Mouse (Mus musculus) midbrain, embryonic 15.5 days (tissue): Measurements from ENCODE around the gene Dlgap5. TPM values are rescaled to one million over a fixed set of nuclear protein-coding genes. Genes with fewer than 3 reads are reported as not detected.

Experiments
- ATAC-seq: fragments of 200-750 bp; cut with Nextera tagmentation; replicated peaks from 2 replicates; pipeline ENCODE4 v1.8.0; 2017; ENCODE audit warnings: moderate TSS enrichment
- H3K27ac ChIP-seq: fragments of 300-500 bp; sonication (generic); 2 replicates; pipeline ENCODE4 v1.5.1; 2015; ENCODE audit warnings: mild to moderate bottlenecking, inconsistent platforms
- H3K27me3 ChIP-seq: fragments of 300-500 bp; sonication (generic); replicated peaks from 2 replicates; pipeline ENCODE4 v1.6.1; 2015; ENCODE audit warnings: inconsistent platforms
- H3K36me3 ChIP-seq: fragments of 300-500 bp; sonication (generic); replicated peaks from 2 replicates; pipeline ENCODE4 v1.6.1; 2015; ENCODE audit warnings: inconsistent platforms
- H3K4me1 ChIP-seq: fragments of 300-500 bp; sonication (generic); 2 replicates; pipeline ENCODE4 v1.6.1; 2015; ENCODE audit warnings: inconsistent platforms
- H3K4me2 ChIP-seq: fragments of 300-500 bp; sonication (generic); 2 replicates; pipeline ENCODE4 v1.6.1; 2015; ENCODE audit warnings: inconsistent platforms, mild to moderate bottlenecking, moderate library complexity
- H3K4me3 ChIP-seq: fragments of 300-500 bp; sonication (generic); 2 replicates; pipeline ENCODE4 v1.5.1; 2015; ENCODE audit warnings: mild to moderate bottlenecking, inconsistent platforms
- H3K9ac ChIP-seq: fragments of 300-500 bp; sonication (generic); 2 replicates; pipeline ENCODE4 v1.6.1; 2015; ENCODE audit warnings: mild to moderate bottlenecking, inconsistent platforms
- H3K9me3 ChIP-seq: fragments of 300-500 bp; sonication (generic); 2 replicates; pipeline ENCODE4 v1.6.1; 2016; ENCODE audit warnings: inconsistent platforms
- WGBS: fragments of 180-500 bp; shearing (Covaris S2); methylation state at CpG from one replicate; pipeline ENCODE4 v1.1.7; 2015; ENCODE audit warnings: mixed read lengths; 5-methylcytosine and 5-hydroxymethylcytosine counted together
- polyA plus RNA-seq: library from polyadenylated mRNA; unstranded; fragments of >200 nt; fragmentation: Nextera tagmentation; extraction: Ambion mirVana; gene quantifications from 2 replicates; pipeline ENCODE4 v1.2.1, GENCODE M21; 2015

Gene Dlgap5
- polyA plus RNA-seq, 1 experiment from 2014 or later, result 7.8 TPM

DNA sequence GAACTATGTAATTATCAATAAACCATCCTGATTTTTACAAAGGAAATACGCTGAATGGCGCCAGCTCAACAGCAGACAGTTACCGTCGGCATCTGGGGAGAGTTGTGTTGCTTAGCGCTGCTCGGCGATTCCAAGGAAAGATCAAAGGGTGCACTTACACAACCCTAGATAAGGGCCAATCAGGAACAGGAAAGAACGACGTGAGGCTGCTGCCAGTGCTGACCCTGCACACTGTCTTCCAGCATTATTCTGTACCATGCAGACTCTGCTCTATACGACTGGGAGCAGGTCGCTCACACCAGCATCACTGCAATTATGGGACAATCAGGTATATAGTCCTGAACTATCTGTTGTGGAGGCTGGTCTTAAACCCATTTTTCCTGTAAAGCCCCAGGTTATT is 32.1 kb downstream of the Dlgap5 start:
- no peaks in the 10 kb centered on the region for H3K4me1 ChIP-seq
- no peaks in the 10 kb centered on the region for H3K9me3 ChIP-seq
- ATAC-seq, result no peak
- H3K9ac ChIP-seq, result no peak overlapping the region
- no peak overlapping the region for H3K4me2 ChIP-seq
- H3K36me3 ChIP-seq, result no peaks in the 10 kb centered on the region
- no peaks in the 10 kb centered on the region for H3K27me3 ChIP-seq
- no peak overlapping the region for H3K27ac ChIP-seq
- 88% methylated on average over 11 of the region's 11 CpGs for WGBS
- no peak overlapping the region for H3K4me3 ChIP-seq

DNA sequence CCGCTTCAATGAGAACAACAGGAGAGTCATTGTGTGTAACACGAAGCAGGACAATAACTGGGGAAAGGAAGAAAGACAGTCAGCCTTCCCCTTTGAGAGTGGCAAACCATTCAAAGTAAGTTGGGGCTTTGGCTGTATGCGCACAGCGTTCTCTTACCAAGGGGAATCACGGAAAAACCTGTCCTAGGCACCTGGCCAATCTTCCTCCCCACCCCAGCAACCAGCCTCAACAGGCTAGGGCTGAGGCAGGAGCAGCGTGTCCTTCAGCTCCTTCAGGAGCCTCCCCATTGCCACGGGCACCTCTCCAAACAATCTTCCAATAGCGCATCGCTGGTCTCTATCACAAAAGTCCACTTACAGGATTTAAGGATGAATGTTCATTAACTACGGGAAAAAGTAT is 33.6 kb downstream of the Dlgap5 start:
- Histone ChIP-seq H3K9me3 (no peaks in the 10 kb centered on the region), H3K27ac (no peak overlapping the region), H3K4me1 (no peaks in the 10 kb centered on the region), H3K27me3 (no peaks in the 10 kb centered on the region), H3K4me3 (no peak overlapping the region), H3K9ac (no peak overlapping the region), H3K4me2 (no peak overlapping the region), H3K36me3 (no peaks in the 10 kb centered on the region)
- no peak for ATAC-seq
- WGBS, result 84% methylated on average over 10 of the region's 10 CpGs

DNA sequence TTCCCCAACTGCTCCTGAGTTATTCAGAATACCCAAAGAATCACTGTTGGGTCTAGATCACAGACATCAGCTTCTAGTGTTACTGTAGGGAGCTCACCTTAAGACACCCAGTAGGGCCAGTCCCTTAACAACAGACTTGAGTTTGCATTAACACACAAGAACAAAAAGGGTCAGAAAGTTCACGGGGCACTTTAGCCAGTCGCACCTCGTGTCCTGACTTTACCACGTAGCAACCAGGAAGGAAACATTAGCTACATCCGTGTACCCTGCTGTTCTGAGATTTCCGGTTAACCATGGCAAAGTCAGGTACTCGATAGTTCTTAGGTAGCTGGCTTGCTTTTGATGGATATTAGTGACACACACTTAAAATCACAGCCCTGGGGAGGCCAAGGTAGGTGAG is 34.3 kb downstream of the Dlgap5 start:
- no peaks in the 10 kb centered on the region for H3K27me3 ChIP-seq
- no peak for ATAC-seq
- no peak overlapping the region for H3K27ac ChIP-seq
- H3K9ac ChIP-seq, result no peak overlapping the region
- H3K4me3 ChIP-seq, result no peak overlapping the region
- no peak overlapping the region for H3K4me2 ChIP-seq
- H3K9me3 ChIP-seq, result no peaks in the 10 kb centered on the region
- no peaks in the 10 kb centered on the region for H3K36me3 ChIP-seq
- H3K4me1 ChIP-seq, result no peaks in the 10 kb centered on the region
- WGBS, result 89% methylated on average over 7 of the region's 7 CpGs

GRCm38 (mm10) chr14:47378336-47378735 is 39.9 kb downstream of the Dlgap5 start:
- Histone ChIP-seq H3K9ac (no peak overlapping the region), H3K27me3 (peaks cover 12% of the 10 kb centered on the region), H3K9me3 (no peaks in the 10 kb centered on the region), H3K4me2 (no peak overlapping the region), H3K36me3 (no peaks in the 10 kb centered on the region), H3K4me1 (peaks cover 11% of the 10 kb centered on the region), H3K4me3 (no peak overlapping the region), H3K27ac (no peak overlapping the region)
- 87% methylated on average over 7 of the region's 7 CpGs for WGBS
- ATAC-seq, result no peak

DNA sequence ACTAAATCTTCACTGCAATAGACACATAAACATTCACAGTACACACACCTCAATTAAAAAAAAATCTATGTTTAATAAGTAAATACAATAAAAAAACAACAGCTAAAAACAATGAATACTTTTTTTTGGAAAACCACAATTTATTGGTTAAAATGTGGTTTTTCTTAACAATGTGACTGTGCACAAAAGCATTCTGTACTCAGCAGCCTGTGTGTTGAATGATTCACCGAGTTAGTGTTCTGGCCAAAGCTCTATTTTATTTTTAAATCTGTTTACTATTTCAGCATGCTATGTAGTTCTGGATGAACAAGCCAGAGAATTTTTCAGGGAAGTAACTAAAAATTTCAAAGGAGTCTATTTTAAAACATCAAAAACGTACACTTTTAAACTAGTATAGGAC is 41.7 kb downstream of the Dlgap5 start:
- Histone ChIP-seq H3K27ac (no peak overlapping the region), H3K9me3 (no peaks in the 10 kb centered on the region), H3K4me3 (no peak overlapping the region), H3K4me2 (no peak overlapping the region), H3K4me1 (peaks cover 11% of the 10 kb centered on the region), H3K36me3 (no peaks in the 10 kb centered on the region), H3K9ac (no peak overlapping the region), H3K27me3 (peaks cover 16% of the 10 kb centered on the region)
- WGBS, result 78% methylated on average over 2 of the region's 2 CpGs
- ATAC-seq, result no peak

DNA sequence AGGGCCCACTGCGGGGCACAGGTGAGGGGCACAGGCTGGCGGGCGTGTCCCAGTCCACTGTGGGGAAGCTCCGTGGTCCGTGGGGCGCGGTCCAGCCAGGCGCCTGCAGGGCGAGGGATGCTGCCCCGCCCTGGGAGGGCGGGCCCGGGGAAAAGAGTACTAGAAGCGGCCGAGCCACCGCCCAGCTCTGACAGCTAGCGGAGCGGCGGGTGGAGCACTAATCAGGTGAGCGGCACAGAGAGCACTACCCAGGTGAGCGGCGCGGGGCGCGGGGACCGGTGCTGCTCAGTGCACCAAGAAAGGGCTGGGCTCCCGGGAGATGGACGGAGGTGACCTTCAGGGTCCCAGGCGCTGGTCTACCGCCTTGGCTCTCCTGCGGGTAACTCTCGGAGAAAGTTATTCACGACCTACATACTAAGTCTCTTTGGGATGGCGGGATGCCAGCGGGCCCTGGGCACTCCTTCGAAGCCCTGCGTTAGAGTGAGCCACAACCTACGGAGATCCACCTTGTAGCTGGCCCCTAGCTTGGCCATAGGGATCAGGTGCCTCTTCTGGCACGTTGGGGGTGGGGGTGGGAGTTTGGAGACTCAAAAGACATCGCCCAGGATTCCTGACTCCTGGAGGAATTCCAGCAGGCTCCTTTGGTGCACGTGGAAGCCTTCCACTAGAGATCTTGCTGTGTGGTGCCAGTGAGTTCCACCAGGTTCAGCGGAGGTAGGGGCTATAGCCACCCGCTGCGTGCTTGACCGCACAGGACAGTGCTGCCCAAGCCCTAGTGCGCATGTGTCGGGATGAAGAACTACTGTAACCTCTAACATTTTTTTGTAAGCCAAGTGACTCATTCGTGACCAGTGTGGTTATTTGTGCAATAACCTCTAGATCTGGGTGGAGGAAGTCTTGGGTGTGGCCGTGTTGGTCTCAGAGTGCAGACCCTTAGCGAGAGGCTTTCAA is 44.2 kb downstream of the Dlgap5 start:
- no peak overlapping the region for H3K27ac ChIP-seq
- 16% methylated on average over 49 of the region's 49 CpGs for WGBS
- H3K27me3 ChIP-seq, result peaks cover 16% of the 10 kb centered on the region
- H3K9me3 ChIP-seq, result no peaks in the 10 kb centered on the region
- H3K9ac ChIP-seq, result no peak overlapping the region; the same call in 1 of the 2 replicates
- peak overlapping the region; percentile 47 for H3K4me2 ChIP-seq
- H3K36me3 ChIP-seq, result no peaks in the 10 kb centered on the region
- peaks cover 11% of the 10 kb centered on the region for H3K4me1 ChIP-seq
- peak overlapping the region; percentile 21 for H3K4me3 ChIP-seq
- peak; percentile 59 for ATAC-seq

DNA sequence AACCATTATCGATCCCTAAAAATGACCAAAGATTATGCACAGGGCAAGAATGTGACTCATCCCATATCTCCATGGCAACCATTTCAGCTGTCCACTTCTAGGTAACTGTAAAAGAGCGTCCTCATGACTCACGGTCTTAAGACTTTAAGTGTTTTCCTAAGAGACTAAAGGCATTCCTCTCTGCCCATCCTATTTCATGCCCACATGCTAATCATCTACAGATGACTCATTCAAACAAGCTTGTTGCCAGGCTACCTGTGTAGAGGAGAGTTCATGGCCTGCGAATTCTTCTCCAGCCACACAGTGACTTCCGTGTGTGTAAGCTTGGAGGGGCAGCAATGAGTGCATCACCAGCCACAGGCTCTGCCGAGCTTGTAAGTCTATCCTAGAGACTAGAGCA is 46.5 kb downstream of the Dlgap5 start:
- Histone ChIP-seq H3K4me1 (peaks cover 22% of the 10 kb centered on the region), H3K4me2 (no peak overlapping the region), H3K9me3 (no peaks in the 10 kb centered on the region), H3K4me3 (no peak overlapping the region), H3K27me3 (peaks cover 16% of the 10 kb centered on the region), H3K36me3 (no peaks in the 10 kb centered on the region), H3K9ac (no peak overlapping the region), H3K27ac (no peak overlapping the region)
- 63% methylated on average over 6 of the region's 6 CpGs for WGBS
- no peak for ATAC-seq

DNA sequence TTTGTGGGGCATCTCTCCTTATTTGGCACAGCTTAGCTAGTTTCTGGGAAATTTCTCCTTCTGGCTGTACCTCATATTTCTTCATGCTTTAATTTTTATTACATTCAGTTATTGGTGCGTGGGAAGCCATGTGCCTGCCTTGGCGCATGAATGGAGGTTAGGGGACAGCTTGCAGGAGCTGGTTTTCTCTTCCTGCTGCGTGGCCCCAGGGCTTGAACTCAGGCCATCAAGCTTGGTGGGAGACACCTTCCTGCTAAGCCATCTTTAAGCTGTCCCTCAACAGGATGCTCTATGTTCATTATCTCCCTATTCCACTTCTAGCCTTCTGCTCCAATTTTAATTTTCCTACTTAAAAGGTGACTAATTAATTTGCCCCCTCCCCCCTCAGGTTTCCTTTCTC is 47.4 kb downstream of the Dlgap5 start:
- ATAC-seq, result no peak
- H3K36me3 ChIP-seq, result no peaks in the 10 kb centered on the region
- H3K27ac ChIP-seq, result no peak overlapping the region
- 83% methylated on average over 3 of the region's 3 CpGs for WGBS
- H3K4me1 ChIP-seq, result peaks cover 22% of the 10 kb centered on the region
- H3K27me3 ChIP-seq, result peaks cover 16% of the 10 kb centered on the region
- no peak overlapping the region for H3K4me3 ChIP-seq
- no peak overlapping the region for H3K9ac ChIP-seq
- H3K4me2 ChIP-seq, result no peak overlapping the region
- no peaks in the 10 kb centered on the region for H3K9me3 ChIP-seq

GRCm38 (mm10) chr14:47369741-47370140 is 48.5 kb downstream of the Dlgap5 start:
- no peak for ATAC-seq
- peaks cover 22% of the 10 kb centered on the region for H3K4me1 ChIP-seq
- 90% methylated on average over 5 of the region's 5 CpGs for WGBS

GRCm38 (mm10) chr14:47367461-47367860 is 50.7 kb downstream of the Dlgap5 start, which contains the start of gene Lgals3:
TSS of gene Lgals3 (plus strand) at chr14:47367751.
- WGBS, result 28% methylated on average over 9 of the region's 9 CpGs
- Histone ChIP-seq H3K27me3 (no peaks in the 10 kb centered on the region), H3K9me3 (no peaks in the 10 kb centered on the region), H3K4me3 (no peak within 1 kb of the TSS), H3K4me1 (peaks cover 12% of the 10 kb centered on the region), H3K9ac (no peak within 1 kb of the TSS), H3K4me2 (peak within 1 kb of the TSS; percentile 39), H3K27ac (peak within 1 kb of the TSS; percentile 75), H3K36me3 (no peaks in the 10 kb centered on the region)
- peak; percentile 97 for ATAC-seq

More at GRCm38 (mm10) chr14:47369741-47370140, 48.5 kb downstream of the Dlgap5 start:
- no peaks in the 10 kb centered on the region for H3K9me3 ChIP-seq
- H3K4me2 ChIP-seq, result no peak overlapping the region
- no peak overlapping the region for H3K27ac ChIP-seq
- no peak overlapping the region for H3K4me3 ChIP-seq
- no peak overlapping the region for H3K9ac ChIP-seq
- no peaks in the 10 kb centered on the region for H3K36me3 ChIP-seq
- H3K27me3 ChIP-seq, result peaks cover 16% of the 10 kb centered on the region

- peak overlapping the region; percentile 35; the same call in 1 of the 2 replicates for H3K27ac ChIP-seq
- H3K4me3 ChIP-seq, result no peak overlapping the region
- peak; percentile 59 for ATAC-seq
- no peaks in the 10 kb centered on the region for H3K27me3 ChIP-seq
- H3K36me3 ChIP-seq, result no peaks in the 10 kb centered on the region
- H3K4me1 ChIP-seq, result peaks cover 12% of the 10 kb centered on the region
- no peak overlapping the region for H3K4me2 ChIP-seq
- WGBS, result 48% methylated on average over 7 of the region's 7 CpGs
- H3K9me3 ChIP-seq, result no peaks in the 10 kb centered on the region
- H3K9ac ChIP-seq, result no peak overlapping the region
These were observed 51.3 kb downstream of the Dlgap5 start for GRCm38 (mm10) chr14:47366881-47367321.

- H3K4me3 ChIP-seq, result no peak overlapping the region
- H3K4me1 ChIP-seq, result peaks cover 12% of the 10 kb centered on the region
- H3K27me3 ChIP-seq, result no peaks in the 10 kb centered on the region
- H3K9ac ChIP-seq, result no peak overlapping the region
- no peaks in the 10 kb centered on the region for H3K36me3 ChIP-seq
- peak overlapping the region; percentile 9; the same call in 1 of the 2 replicates for H3K4me2 ChIP-seq
- no peak for ATAC-seq
- no peak overlapping the region for H3K27ac ChIP-seq
- WGBS, result 45% methylated on average over 21 of the region's 21 CpGs
- H3K9me3 ChIP-seq, result no peaks in the 10 kb centered on the region
These were observed 53.3 kb downstream of the Dlgap5 start for GRCm38 (mm10) chr14:47364742-47365449.
